Comparison of ENCODE assay signal across 8 mouse cellular contexts in genomic region chr11:106256775-106257174, GRCm38 (mm10). TPM values are rescaled to one million over a fixed set of nuclear protein-coding genes. Genes with fewer than 3 reads are reported as not detected.
DNase-seq lines count a peak whose midpoint lies in the region; ATAC-seq and TF ChIP-seq lines count a peak whose summit lies in the region.

No protein-coding gene starts in this region.

- H3K4me3 ChIP-seq in liver, adult 2 months (ENCODE audit: insufficient read depth, low read depth, low read length) = peak overlapping the region; percentile 69; the same call in 1 of the 2 replicates
- H3K4me3 ChIP-seq in forebrain, embryonic 13.5 days = peak overlapping the region; percentile 84
- peak overlapping the region; percentile 91 for H3K4me3 ChIP-seq in midbrain, embryonic 10.5 days

- ATAC-seq in forebrain, embryonic 13.5 days = no peak

- peak overlapping the region; percentile 50 for H3K9ac ChIP-seq in liver, adult 2 months (ENCODE audit: low read depth, low read length)
- peak overlapping the region; percentile 87 for H3K9ac ChIP-seq in forebrain, embryonic 13.5 days

- no peaks in the 10 kb centered on the region for H3K27me3 ChIP-seq in liver, adult 2 months (ENCODE audit: control insufficient read depth, insufficient read depth, low read length)
- no peaks in the 10 kb centered on the region for H3K27me3 ChIP-seq in forebrain, embryonic 13.5 days
- no peaks in the 10 kb centered on the region for H3K27me3 ChIP-seq in midbrain, embryonic 10.5 days (ENCODE audit: low read depth, poor library complexity, severe bottlenecking)

- peaks cover 16% of the 10 kb centered on the region; the same call in 1 of the 2 replicates for H3K79me2 ChIP-seq in liver, adult 2 months (ENCODE audit: control insufficient read depth, insufficient read depth, low read length)

- H3K4me1 ChIP-seq in liver, adult 2 months (ENCODE audit: control insufficient read depth, insufficient read depth, low read length) = peaks cover 6% of the 10 kb centered on the region
- peaks cover 24% of the 10 kb centered on the region for H3K4me1 ChIP-seq in forebrain, embryonic 13.5 days
- H3K4me1 ChIP-seq in midbrain, embryonic 10.5 days = peaks cover 28% of the 10 kb centered on the region

- no peak for TF ChIP-seq CTCF in liver, adult 2 months (IDR thresholded peaks at IDR 0.05; ENCODE audit: low read depth, low read length)

- peak overlapping the region; percentile 100 for H3K4me2 ChIP-seq in forebrain, embryonic 13.5 days

- no peaks in the 10 kb centered on the region for H3K9me3 ChIP-seq in forebrain, embryonic 13.5 days (replicated peaks)
- no peaks in the 10 kb centered on the region for H3K9me3 ChIP-seq in midbrain, embryonic 10.5 days (replicated peaks)

- H3K36me3 ChIP-seq in liver, adult 2 months (ENCODE audit: control insufficient read depth, insufficient read depth, low read length) = peaks cover 18% of the 10 kb centered on the region
- peaks cover 50% of the 10 kb centered on the region for H3K36me3 ChIP-seq in forebrain, embryonic 13.5 days (ENCODE audit: poor library complexity, severe bottlenecking)
- H3K36me3 ChIP-seq in midbrain, embryonic 10.5 days = peaks cover 80% of the 10 kb centered on the region

- no peak for TF ChIP-seq POLR2A in liver, adult 2 months (IDR thresholded peaks at IDR 0.05; ENCODE audit: extremely low read depth, insufficient read depth, low read length)

- no peak for DNase-seq in liver, adult 2 months (ENCODE audit: extremely low read depth, low read depth, low spot score)
- DNase-seq in liver = no peak
- DNase-seq in kidney, postnatal 10 days = peak; percentile 64
- no peak for DNase-seq in midbrain, embryonic 10.5 days (ENCODE audit: low spot score)
- DNase-seq in embryo, embryonic 10 days (ENCODE audit: low spot score) = no peak
- no peak for DNase-seq in embryo, embryonic 11 days
- no peak for DNase-seq in ovary, postnatal 36 days (ENCODE audit: low spot score)

- WGBS in liver, adult 2 months = 43% methylated on average over 5 of the region's 5 CpGs
- 74% methylated on average over 5 of the region's 5 CpGs for WGBS in forebrain, embryonic 13.5 days
- WGBS in midbrain, embryonic 10.5 days = 76% methylated on average over 5 of the region's 5 CpGs

- H3K27ac ChIP-seq in liver, adult 2 months (replicated peaks; ENCODE audit: insufficient read depth, low read depth, low read length) = no peak overlapping the region
- no peak overlapping the region for H3K27ac ChIP-seq in forebrain, embryonic 13.5 days
- H3K27ac ChIP-seq in midbrain, embryonic 10.5 days (replicated peaks) = peak overlapping the region; percentile 96

RNA-seq across cellular contexts. Expression of gene Psmc5, which starts 0.8 kb away (rescaled TPM):
- 60.3 and 65.2 TPM in 2 replicates for total RNA-seq in liver, adult 2 months (2014; rRNA removed)
- 37.7 and 43.2 TPM in 2 replicates for polyA plus RNA-seq in liver, adult 2 months (2012; rRNA removed)
- polyA plus RNA-seq in forebrain, embryonic 13.5 days (2015; fragmentation: Nextera tagmentation; extraction: Ambion mirVana) = 322 and 348 TPM in 2 replicates
- 408 and 433 TPM in 2 replicates for polyA plus RNA-seq in midbrain, embryonic 10.5 days (2016; fragmentation: Nextera tagmentation; extraction: Ambion mirVana)

RNA-seq across cellular contexts. Expression of gene Ftsj3, which starts 0.9 kb away (rescaled TPM):
- total RNA-seq in liver, adult 2 months (2014; rRNA removed) = 19.7 and 20.7 TPM in 2 replicates
- 8.8 and 13.8 TPM in 2 replicates for polyA plus RNA-seq in liver, adult 2 months (2012; rRNA removed)
- 46.4 and 52.7 TPM in 2 replicates for polyA plus RNA-seq in forebrain, embryonic 13.5 days (2015; fragmentation: Nextera tagmentation; extraction: Ambion mirVana)
- polyA plus RNA-seq in midbrain, embryonic 10.5 days (2016; fragmentation: Nextera tagmentation; extraction: Ambion mirVana) = 78.1 and 83.8 TPM in 2 replicates

RNA-seq across cellular contexts. Expression of gene Smarcd2, which starts 16.0 kb away (rescaled TPM):
- 70.1 and 70.3 TPM in 2 replicates for total RNA-seq in liver, adult 2 months (2014; rRNA removed)
- polyA plus RNA-seq in liver, adult 2 months (2012; rRNA removed) = 67.3 and 84.8 TPM in 2 replicates
- polyA plus RNA-seq in forebrain, embryonic 13.5 days (2015; fragmentation: Nextera tagmentation; extraction: Ambion mirVana) = 14.2 and 14.3 TPM in 2 replicates
- polyA plus RNA-seq in midbrain, embryonic 10.5 days (2016; fragmentation: Nextera tagmentation; extraction: Ambion mirVana) = 19.3 and 20.0 TPM in 2 replicates

RNA-seq across cellular contexts. Expression of gene Tcam1, which starts 19.7 kb away (rescaled TPM):
- not detected in 2 replicates for total RNA-seq in liver, adult 2 months (2014; rRNA removed)
- not detected in 2 replicates for polyA plus RNA-seq in liver, adult 2 months (2012; rRNA removed)
- 0.10 and 0.14 TPM in 2 replicates for polyA plus RNA-seq in forebrain, embryonic 13.5 days (2015; fragmentation: Nextera tagmentation; extraction: Ambion mirVana)
- polyA plus RNA-seq in midbrain, embryonic 10.5 days (2016; fragmentation: Nextera tagmentation; extraction: Ambion mirVana) = 0.06 and 0.15 TPM in 2 replicates

RNA-seq across cellular contexts. Expression of gene Ddx42, which starts 40.0 kb away (rescaled TPM):
- 16.0 and 19.7 TPM in 2 replicates for total RNA-seq in liver, adult 2 months (2014; rRNA removed)
- polyA plus RNA-seq in liver, adult 2 months (2012; rRNA removed) = 4.8 and 5.1 TPM in 2 replicates
- 93.0 and 102 TPM in 2 replicates for polyA plus RNA-seq in forebrain, embryonic 13.5 days (2015; fragmentation: Nextera tagmentation; extraction: Ambion mirVana)
- polyA plus RNA-seq in midbrain, embryonic 10.5 days (2016; fragmentation: Nextera tagmentation; extraction: Ambion mirVana) = 100 and 112 TPM in 2 replicates
